Mouse (Mus musculus) testis, adult 2 months (tissue): ENCODE results near the gene Ermard.

Source experiments
- CTCF ChIP-seq: fragments of 200-500 bp; IDR thresholded peaks from 2 replicates; pipeline ENCODE4 v1.5.1; 2012; ENCODE audit warnings: low read depth, mild to moderate bottlenecking, inconsistent platforms, low read length, moderate library complexity; ENCODE audit not compliant: control insufficient read depth, insufficient read depth, insufficient replicate concordance
- POLR2A ChIP-seq: fragments of 200-500 bp; IDR thresholded peaks from 2 replicates; pipeline ENCODE4 v1.6.1; 2012; ENCODE audit warnings: low read depth, mild to moderate bottlenecking, inconsistent platforms, low read length, moderate library complexity; ENCODE audit not compliant: control insufficient read depth

DNA sequence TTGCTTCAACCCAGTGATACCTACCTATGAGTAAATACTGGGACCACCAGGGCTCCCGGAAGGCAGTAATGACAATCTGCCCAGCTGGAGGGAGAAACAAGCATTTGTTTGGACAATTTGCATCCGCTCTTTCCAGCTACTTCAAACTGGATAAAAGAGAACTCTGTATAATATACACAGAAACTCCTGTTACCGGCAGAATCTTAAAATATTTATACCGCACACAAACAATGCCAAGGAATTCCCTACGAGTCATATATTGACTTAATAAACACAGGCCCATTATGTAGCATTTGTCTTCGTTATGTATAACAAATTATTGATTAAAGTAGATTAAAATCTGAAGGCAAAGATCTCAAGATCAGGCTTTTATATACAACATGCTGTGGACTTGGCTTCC, 79.6 kb downstream of the Ermard start:
- TF ChIP-seq CTCF (no peak), POLR2A (no peak)
